Mouse (Mus musculus): ENCODE measurements around the gene Hipk3. TPM values are rescaled to one million over a fixed set of nuclear protein-coding genes. Genes with fewer than 3 reads are reported as not detected.

Gene Hipk3
- 36.9 and 37.9 TPM in 2 replicates for polyA plus RNA-seq (2012; rRNA removed)

DNA sequence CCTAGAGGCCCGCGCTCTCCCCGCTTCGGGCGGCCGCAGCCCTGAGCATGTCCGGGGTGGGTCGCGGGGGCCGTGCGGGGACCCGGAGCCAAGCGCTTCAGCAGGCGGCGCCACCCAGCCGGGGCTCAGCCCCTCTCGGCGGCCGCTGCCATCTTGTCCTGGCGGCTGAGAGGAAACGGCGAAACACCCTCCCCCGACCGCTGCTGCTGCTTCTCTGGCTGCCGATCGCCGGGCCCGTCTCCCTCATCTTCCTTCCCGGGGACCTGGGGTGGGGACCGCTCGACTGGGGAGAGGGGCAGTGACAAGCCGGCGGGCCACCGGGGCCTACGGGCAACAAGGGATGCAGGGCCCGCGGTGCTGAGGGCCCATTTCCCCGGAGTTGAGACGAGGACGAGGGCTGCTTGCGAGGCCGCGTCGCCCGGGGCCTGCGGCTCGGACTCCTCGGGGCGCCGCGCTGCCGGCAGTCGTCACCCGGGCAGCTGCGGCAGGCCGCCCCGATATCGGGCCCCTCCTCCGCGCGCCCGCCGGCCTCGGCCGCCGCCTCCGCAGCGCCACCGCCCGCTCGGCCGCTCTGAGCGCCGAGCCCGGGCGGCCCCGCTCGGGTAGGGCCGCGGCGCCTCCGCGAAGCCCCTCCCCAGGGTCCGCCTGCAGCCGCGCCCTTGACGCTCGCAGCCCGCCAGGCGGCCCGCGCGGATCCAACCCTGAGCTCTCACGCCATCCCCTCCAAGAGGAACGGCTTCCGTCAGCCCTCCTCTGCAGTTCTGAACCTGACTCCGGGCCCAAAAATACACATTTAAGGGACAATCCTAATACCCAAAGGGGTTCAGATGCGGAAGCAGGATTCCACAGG, at the start of gene Hipk3:
Gene Hipk3, minus strand, starts transcription at position 496 of the 850 bp plus-strand sequence.
- peaks cover 5% of the 10 kb centered on the region for H3K4me1 ChIP-seq (ENCODE audit: control insufficient read depth, insufficient read depth, low read length)
- peak within 1 kb of the TSS; percentile 100 for H3K27ac ChIP-seq (ENCODE audit: insufficient read depth, low read length)
- TF ChIP-seq POLR2A (IDR thresholded peaks at IDR 0.05; ENCODE audit: extremely low read depth, insufficient read depth, low read length) (peak; percentile 55; the same call in 1 of the 2 replicates), CTCF (IDR thresholded peaks at IDR 0.05; ENCODE audit: extremely low read depth, insufficient read depth, low read length) (no peak)
- H3K4me3 ChIP-seq (ENCODE audit: insufficient read depth, low read length), result peak within 1 kb of the TSS; percentile 81

DNA sequence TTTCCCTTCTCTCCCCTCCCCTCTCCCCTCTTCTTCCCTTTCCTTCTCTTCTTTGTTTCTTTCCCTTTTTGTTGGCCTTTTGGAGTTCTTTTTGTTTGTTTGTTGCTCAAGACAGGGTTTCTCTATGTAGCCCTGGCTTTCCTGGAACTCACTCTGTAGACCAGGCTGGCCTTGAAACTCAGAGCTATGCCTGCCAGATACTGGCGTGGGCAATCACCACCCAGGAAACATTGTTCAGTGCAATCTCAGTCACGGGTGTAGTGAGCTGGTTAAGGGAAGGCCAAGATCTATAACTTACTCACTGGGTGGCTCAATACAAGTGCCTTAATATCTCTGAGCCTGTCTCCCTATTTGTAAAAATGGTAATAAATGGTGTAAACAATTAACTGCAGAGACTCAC, 46.0 kb upstream of the Hipk3 start:
- no peak for TF ChIP-seq POLR2A (IDR thresholded peaks at IDR 0.05; ENCODE audit: extremely low read depth, insufficient read depth, low read length)
- TF ChIP-seq CTCF (IDR thresholded peaks at IDR 0.05; ENCODE audit: extremely low read depth, insufficient read depth, low read length), result no peak
- Histone ChIP-seq H3K27ac (ENCODE audit: insufficient read depth, low read length) (no peak overlapping the region), H3K4me3 (ENCODE audit: insufficient read depth, low read length) (no peak overlapping the region), H3K4me1 (ENCODE audit: control insufficient read depth, insufficient read depth, low read length) (no peaks in the 10 kb centered on the region)

DNA sequence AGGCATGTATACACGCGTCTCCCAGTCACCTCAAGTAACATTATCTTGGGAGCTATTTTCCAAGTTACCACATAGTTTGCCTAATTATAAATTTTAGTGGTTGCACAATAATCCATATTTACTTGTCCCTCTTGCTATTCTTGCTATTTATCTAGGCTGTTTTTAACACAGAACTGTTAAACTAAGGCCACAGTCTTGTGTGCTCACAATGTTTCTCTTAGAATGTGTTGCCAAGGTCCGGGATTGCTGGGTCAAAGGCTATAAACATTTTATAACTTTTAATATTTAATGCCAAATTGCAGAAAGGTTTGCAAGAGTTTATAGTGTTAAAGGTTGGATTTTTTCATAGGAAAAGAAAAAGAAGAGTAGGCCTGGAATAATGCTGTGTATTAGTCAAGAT, 40.5 kb upstream of the Hipk3 start:
- no peak overlapping the region for H3K4me3 ChIP-seq (ENCODE audit: insufficient read depth, low read length)
- no peaks in the 10 kb centered on the region for H3K4me1 ChIP-seq (ENCODE audit: control insufficient read depth, insufficient read depth, low read length)
- no peak overlapping the region for H3K27ac ChIP-seq (ENCODE audit: insufficient read depth, low read length)
- TF ChIP-seq POLR2A (IDR thresholded peaks at IDR 0.05; ENCODE audit: extremely low read depth, insufficient read depth, low read length) (no peak), CTCF (IDR thresholded peaks at IDR 0.05; ENCODE audit: extremely low read depth, insufficient read depth, low read length) (no peak)

DNA sequence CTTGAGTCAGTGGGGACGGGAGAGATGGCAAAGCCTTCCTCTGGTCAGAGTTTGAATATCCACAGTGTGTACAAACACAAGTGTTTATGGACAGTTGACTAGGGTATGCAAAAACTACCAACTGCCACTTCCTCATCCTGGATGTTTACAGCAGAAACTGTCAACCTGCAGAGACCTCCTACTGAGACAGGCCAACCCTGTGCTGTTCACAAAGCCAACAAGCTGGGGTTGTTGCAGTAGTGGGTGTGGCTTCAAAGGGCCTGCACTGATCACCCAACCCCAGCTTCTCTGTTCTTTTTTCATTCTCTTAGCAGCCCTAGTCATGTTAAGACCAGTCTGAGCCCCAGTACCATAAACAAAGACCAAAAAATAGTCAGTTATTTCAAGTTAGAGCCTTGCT, 38.3 kb upstream of the Hipk3 start:
- H3K27ac ChIP-seq (ENCODE audit: insufficient read depth, low read length), result no peak overlapping the region
- H3K4me3 ChIP-seq (ENCODE audit: insufficient read depth, low read length), result no peak overlapping the region
- H3K4me1 ChIP-seq (ENCODE audit: control insufficient read depth, insufficient read depth, low read length), result no peaks in the 10 kb centered on the region
- no peak for TF ChIP-seq CTCF (IDR thresholded peaks at IDR 0.05; ENCODE audit: extremely low read depth, insufficient read depth, low read length)
- no peak for TF ChIP-seq POLR2A (IDR thresholded peaks at IDR 0.05; ENCODE audit: extremely low read depth, insufficient read depth, low read length)

DNA sequence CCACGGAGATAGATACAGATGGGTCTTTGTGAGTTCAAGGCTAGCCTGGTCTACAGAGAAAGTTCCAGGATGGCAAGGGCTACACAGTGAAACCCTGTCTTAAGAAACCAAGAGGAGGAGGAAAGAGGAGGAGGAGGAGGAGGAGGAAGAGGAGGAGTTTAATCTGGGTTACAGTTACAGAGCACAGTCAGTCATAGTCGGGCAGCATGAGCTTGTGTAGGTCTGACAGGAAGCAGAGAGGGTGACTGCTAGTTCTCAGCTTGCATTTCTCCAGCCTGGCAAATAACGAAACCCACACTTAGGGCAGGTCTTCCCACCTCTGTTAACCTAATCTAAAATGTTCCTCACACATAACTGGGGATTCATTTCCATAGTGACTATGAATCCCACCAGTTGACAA, 32.3 kb upstream of the Hipk3 start:
- Histone ChIP-seq H3K4me3 (ENCODE audit: insufficient read depth, low read length) (no peak overlapping the region), H3K4me1 (ENCODE audit: control insufficient read depth, insufficient read depth, low read length) (no peaks in the 10 kb centered on the region; the same call in 1 of the 2 replicates), H3K27ac (ENCODE audit: insufficient read depth, low read length) (no peak overlapping the region)
- TF ChIP-seq POLR2A (IDR thresholded peaks at IDR 0.05; ENCODE audit: extremely low read depth, insufficient read depth, low read length) (no peak), CTCF (IDR thresholded peaks at IDR 0.05; ENCODE audit: extremely low read depth, insufficient read depth, low read length) (no peak)

DNA sequence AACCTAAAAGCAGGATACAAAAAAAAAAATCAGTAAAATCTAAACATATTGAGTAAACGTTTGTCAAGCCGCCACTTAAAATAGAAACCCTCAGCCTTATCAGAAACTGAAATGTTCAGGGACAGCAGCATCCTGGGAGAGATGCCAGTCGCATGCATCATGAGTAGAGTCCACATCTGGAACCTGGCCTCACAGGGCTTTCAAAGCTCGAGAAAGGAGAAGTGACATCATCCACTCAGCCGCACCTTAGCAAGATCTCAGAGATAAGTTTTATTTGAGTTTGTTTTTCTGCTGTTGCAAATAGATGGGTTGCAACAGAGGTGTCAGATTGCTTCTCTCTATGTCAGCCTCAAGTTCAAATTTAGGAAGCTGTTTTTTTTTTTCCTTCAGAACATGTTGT, 31.3 kb upstream of the Hipk3 start:
- no peak overlapping the region for H3K4me3 ChIP-seq (ENCODE audit: insufficient read depth, low read length)
- no peak overlapping the region for H3K27ac ChIP-seq (ENCODE audit: insufficient read depth, low read length)
- no peak for TF ChIP-seq POLR2A (IDR thresholded peaks at IDR 0.05; ENCODE audit: extremely low read depth, insufficient read depth, low read length)
- no peak for TF ChIP-seq CTCF (IDR thresholded peaks at IDR 0.05; ENCODE audit: extremely low read depth, insufficient read depth, low read length)
- no peaks in the 10 kb centered on the region; the same call in 1 of the 2 replicates for H3K4me1 ChIP-seq (ENCODE audit: control insufficient read depth, insufficient read depth, low read length)

DNA sequence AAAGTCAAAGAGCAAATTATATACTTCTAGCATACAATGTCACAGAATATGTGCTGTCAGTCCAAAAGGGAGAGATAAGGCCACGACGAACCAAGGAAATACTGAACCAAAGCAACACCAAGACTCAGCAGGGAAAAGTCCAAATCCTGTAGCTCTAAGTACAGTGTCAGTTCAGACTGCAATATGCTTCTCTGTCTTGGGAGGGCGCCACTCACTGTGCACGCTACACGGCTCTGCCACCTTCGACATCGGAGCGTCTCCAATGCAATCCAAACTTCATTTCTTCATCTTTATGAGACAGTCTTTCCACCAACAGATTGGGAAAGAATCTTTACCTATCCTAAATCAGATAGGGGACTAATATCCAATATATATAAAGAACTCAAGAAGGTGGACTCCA, 17.4 kb upstream of the Hipk3 start:
- Histone ChIP-seq H3K4me1 (ENCODE audit: control insufficient read depth, insufficient read depth, low read length) (no peaks in the 10 kb centered on the region), H3K27ac (ENCODE audit: insufficient read depth, low read length) (no peak overlapping the region), H3K4me3 (ENCODE audit: insufficient read depth, low read length) (no peak overlapping the region)
- TF ChIP-seq CTCF (IDR thresholded peaks at IDR 0.05; ENCODE audit: extremely low read depth, insufficient read depth, low read length) (no peak), POLR2A (IDR thresholded peaks at IDR 0.05; ENCODE audit: extremely low read depth, insufficient read depth, low read length) (no peak)

DNA sequence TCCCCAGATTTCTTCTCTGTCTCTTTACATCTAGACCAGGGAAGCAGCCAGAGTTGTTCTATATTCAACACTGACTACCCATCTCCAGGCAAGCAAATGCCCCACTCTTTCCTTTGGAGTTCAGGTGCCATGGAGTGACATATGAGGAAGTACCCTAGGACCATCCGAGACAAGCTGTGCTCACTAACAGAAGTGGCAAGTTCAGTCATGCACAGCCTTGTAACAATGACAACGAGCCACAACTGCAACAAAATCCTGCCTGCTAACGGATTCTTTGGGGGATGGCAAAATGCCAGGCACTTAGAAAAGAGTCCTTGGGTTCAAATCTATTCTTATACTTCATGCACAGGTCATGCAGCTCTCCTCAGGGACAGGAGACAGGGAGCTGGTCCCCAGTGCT, 8.1 kb upstream of the Hipk3 start:
- no peak overlapping the region for H3K27ac ChIP-seq (ENCODE audit: insufficient read depth, low read length)
- H3K4me1 ChIP-seq (ENCODE audit: control insufficient read depth, insufficient read depth, low read length), result peaks cover 1% of the 10 kb centered on the region
- H3K4me3 ChIP-seq (ENCODE audit: insufficient read depth, low read length), result no peak overlapping the region
- TF ChIP-seq CTCF (IDR thresholded peaks at IDR 0.05; ENCODE audit: extremely low read depth, insufficient read depth, low read length) (no peak), POLR2A (IDR thresholded peaks at IDR 0.05; ENCODE audit: extremely low read depth, insufficient read depth, low read length) (no peak)

DNA sequence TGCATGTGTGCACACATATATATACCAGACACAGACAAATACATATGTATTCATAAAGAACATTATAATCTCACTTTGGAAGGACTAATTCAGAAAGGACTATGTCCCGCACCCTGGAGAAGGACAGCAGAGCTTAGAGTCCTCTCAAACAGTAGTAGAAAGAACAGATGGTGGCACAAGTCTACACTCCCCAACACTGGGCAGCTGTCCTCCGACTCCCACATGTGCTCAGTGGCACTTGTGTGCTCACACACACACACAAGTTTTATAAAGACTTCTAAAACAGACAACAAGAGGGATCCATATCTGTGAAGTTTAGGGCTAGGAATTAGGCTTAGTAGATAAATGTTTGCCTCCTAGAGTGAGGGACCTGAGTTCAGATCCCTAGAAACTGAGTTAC, 6.8 kb upstream of the Hipk3 start:
- no peak overlapping the region for H3K27ac ChIP-seq (ENCODE audit: insufficient read depth, low read length)
- no peak overlapping the region for H3K4me3 ChIP-seq (ENCODE audit: insufficient read depth, low read length)
- H3K4me1 ChIP-seq (ENCODE audit: control insufficient read depth, insufficient read depth, low read length), result peaks cover 4% of the 10 kb centered on the region
- TF ChIP-seq POLR2A (IDR thresholded peaks at IDR 0.05; ENCODE audit: extremely low read depth, insufficient read depth, low read length), result no peak
- TF ChIP-seq CTCF (IDR thresholded peaks at IDR 0.05; ENCODE audit: extremely low read depth, insufficient read depth, low read length), result no peak

DNA sequence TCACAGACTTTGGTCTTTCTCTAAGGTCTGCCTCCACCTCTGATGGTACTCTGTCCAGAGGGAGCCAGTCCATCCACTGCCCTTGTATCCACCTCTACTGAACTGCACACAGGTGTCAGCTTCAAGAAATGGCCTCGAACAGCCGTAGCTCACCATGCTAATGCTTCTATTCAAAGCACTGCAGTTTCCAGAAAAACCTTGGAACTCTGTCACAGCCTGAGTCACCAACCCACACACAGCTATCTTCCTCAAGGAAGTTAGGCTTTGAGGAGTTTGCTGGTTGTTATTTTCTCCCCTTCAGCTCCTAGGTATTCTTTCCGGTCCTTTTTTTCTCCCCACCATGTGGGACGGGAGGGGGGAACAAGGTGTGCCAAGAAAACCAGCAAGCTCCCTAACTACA, 3.5 kb upstream of the Hipk3 start:
- no peak overlapping the region for H3K4me3 ChIP-seq (ENCODE audit: insufficient read depth, low read length)
- H3K27ac ChIP-seq (ENCODE audit: insufficient read depth, low read length), result no peak overlapping the region; the same call in 1 of the 2 replicates
- no peak for TF ChIP-seq POLR2A (IDR thresholded peaks at IDR 0.05; ENCODE audit: extremely low read depth, insufficient read depth, low read length)
- no peak for TF ChIP-seq CTCF (IDR thresholded peaks at IDR 0.05; ENCODE audit: extremely low read depth, insufficient read depth, low read length)
- H3K4me1 ChIP-seq (ENCODE audit: control insufficient read depth, insufficient read depth, low read length), result peaks cover 4% of the 10 kb centered on the region

Data from cortical plate, adult 2 months (tissue).